Mouse (Mus musculus) adrenal gland, adult 10 weeks (tissue): ENCODE results near the gene Gtf2h1. TPM values are rescaled to one million over a fixed set of nuclear protein-coding genes. Genes with fewer than 3 reads are reported as not detected.

Experiments used
- polyA plus RNA-seq: library from polyadenylated mRNA; stranded (reverse); fragments of 350-450 nt; fragmentation: Illumina TruSeq; extraction: RNeasy Lipid Tissue Mini Kit (QIAGEN cat#74804); gene quantifications from one replicate; pipeline ENCODE4 v1.2.3, GENCODE M21; 2014; ENCODE audit warnings: low read depth, low replicate concordance

Gtf2h1 gene
- polyA plus RNA-seq = 89.9 TPM

GRCm38 (mm10) chr7:46795287-46796205 lies at the start of gene Gtf2h1, which contains the start of gene Hps5:
Gene Gtf2h1 (plus strand): TSS chr7:46796103.
Gene Hps5 (minus strand): TSS chr7:46796064.

GRCm38 (mm10) chr7:46751490-46751889 lies 44.4 kb upstream of the Gtf2h1 start, which contains the start of gene Saa2:
Gene Saa2 (plus strand): TSS chr7:46751790.

GRCm38 (mm10) chr7:46840787-46841525 lies 45.1 kb downstream of the Gtf2h1 start, which contains the start of gene Ldha:
Gene Ldha (plus strand): TSS chr7:46841475.

GRCm38 (mm10) chr7:46860996-46861395 lies 65.1 kb downstream of the Gtf2h1 start, which contains the start of gene Ldhc:
Gene Ldhc (plus strand): TSS chr7:46861203.

Other genes with a start within 250 kb of the Gtf2h1 start
- gene Sergef, start 156.3 kb upstream of the Gtf2h1 start, polyA plus RNA-seq = 2.1 TPM
- not detected for gene Tph1, start 123.6 kb upstream of the Gtf2h1 start, polyA plus RNA-seq
- 5.3 TPM for gene Saal1, start 85.4 kb upstream of the Gtf2h1 start, polyA plus RNA-seq
- gene Saa3, start 80.4 kb upstream of the Gtf2h1 start, polyA plus RNA-seq = not detected
- not detected for gene Saa4, start 63.5 kb upstream of the Gtf2h1 start, polyA plus RNA-seq
- gene Saa1, start 53.1 kb upstream of the Gtf2h1 start, polyA plus RNA-seq = not detected
- gene Saa2, start 44.3 kb upstream of the Gtf2h1 start, polyA plus RNA-seq = not detected
- gene Hps5, start within 50 bp of the Gtf2h1 start, polyA plus RNA-seq = 26.5 TPM
- gene Ldha, start 45.4 kb downstream of the Gtf2h1 start, polyA plus RNA-seq = 91.6 TPM
- gene Ldhc, start 65.1 kb downstream of the Gtf2h1 start, polyA plus RNA-seq = not detected
- gene Tsg101, start 123.9 kb downstream of the Gtf2h1 start, polyA plus RNA-seq = 405 TPM
- gene Uevld, start 162.4 kb downstream of the Gtf2h1 start, polyA plus RNA-seq = 34.7 TPM
- not detected for gene Gm9999, start 187.5 kb downstream of the Gtf2h1 start, polyA plus RNA-seq
- gene Spty2d1, start 212.3 kb downstream of the Gtf2h1 start, polyA plus RNA-seq = 45.6 TPM